Mouse (Mus musculus): Measurements from ENCODE around the gene Soga1. TPM values are rescaled to one million over a fixed set of nuclear protein-coding genes. Genes with fewer than 3 reads are reported as not detected.
A peak's percentile ranks its signal among the peaks of the same experiment; 100 is the strongest.

Gene Soga1
- polyA plus RNA-seq, 1 experiment, result 9.8 TPM

DNA sequence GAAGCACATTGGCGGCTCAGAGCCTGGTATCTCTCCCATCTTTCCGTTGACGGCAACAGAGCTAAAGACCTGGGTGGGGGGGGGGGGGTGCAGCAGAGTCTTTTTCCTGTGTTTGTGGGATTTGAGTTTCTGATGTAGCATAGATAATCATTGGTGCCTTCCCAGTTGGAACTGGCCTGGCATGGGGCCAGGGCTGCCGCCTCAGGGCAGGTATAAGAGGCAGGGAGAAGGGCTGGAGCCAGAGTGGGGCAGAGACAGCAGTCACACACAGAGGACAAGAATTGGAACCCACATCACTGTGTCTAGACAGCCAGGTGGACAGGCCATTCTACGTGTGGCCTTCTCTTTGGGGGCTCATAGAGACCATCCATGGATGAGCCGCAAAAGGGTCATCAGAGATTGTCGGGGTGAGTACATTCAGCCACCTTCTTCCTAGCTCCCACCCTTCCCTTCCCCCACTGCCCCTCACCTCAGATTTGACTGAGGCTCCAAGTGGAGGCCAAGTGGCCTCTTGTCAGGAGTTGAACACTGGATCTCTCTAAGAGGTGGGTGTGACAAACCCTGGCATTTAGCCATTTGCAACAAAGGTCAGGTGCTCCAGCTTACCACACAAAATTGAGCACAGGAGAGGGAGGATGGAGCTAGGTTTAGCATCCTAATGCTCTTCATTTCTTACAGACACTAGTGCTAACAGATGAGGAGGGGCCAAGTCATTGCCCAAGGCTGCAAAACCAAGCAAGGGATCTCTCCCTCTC lies 6.0 kb upstream of the Soga1 start:
- H3K27me3 ChIP-seq (ENCODE audit: control insufficient read depth, insufficient read depth, low read length, poor library complexity, severe bottlenecking), result peaks cover 3% of the 10 kb centered on the region; the same call in 1 of the 2 replicates
- H3K4me1 ChIP-seq (ENCODE audit: control insufficient read depth, insufficient read depth, low read length), result no peaks in the 10 kb centered on the region
- TF ChIP-seq POLR2A (IDR thresholded peaks at IDR 0.05; ENCODE audit: insufficient read depth, low read length) (no peak), CTCF (IDR thresholded peaks at IDR 0.05; ENCODE audit: low read depth, low read length) (no peak)
- H3K9ac ChIP-seq (ENCODE audit: low read depth, poor library complexity, severe bottlenecking), result no peak overlapping the region
- H3K36me3 ChIP-seq (ENCODE audit: control insufficient read depth, insufficient read depth, low read length, poor library complexity, severe bottlenecking), result no peaks in the 10 kb centered on the region
- no peak overlapping the region for H3K27ac ChIP-seq (ENCODE audit: insufficient read depth, low read length)
- H3K9me3 ChIP-seq (replicated peaks; ENCODE audit: control insufficient read depth, insufficient read depth, low read length, poor library complexity, severe bottlenecking), result no peaks in the 10 kb centered on the region
- H3K4me3 ChIP-seq (ENCODE audit: low read depth, low read length), result no peak overlapping the region

DNA sequence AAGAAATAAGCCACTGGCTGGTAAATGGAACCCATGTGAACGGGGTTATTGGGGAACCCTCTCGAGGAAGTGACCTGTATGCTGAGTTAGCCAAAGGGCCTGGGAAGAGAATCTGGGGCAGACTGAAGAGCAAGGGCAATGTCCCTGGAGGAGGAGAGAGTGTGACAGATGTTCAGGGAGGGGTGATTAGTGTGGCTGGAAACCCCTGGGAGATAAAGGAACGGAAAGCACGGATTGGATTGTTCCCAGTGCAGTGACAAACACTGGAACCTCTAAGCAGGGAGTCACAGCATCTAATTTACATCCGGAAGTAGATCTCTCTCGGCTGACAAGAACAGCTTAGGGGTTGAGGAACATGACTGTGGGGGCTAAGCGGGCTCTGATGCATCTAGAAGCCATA lies 2.9 kb upstream of the Soga1 start:
- Histone ChIP-seq H3K4me1 (ENCODE audit: control insufficient read depth, insufficient read depth, low read length) (no peaks in the 10 kb centered on the region), H3K4me3 (ENCODE audit: low read depth, low read length) (no peak overlapping the region), H3K27me3 (ENCODE audit: control insufficient read depth, insufficient read depth, low read length, poor library complexity, severe bottlenecking) (peaks cover 5% of the 10 kb centered on the region; the same call in 1 of the 2 replicates), H3K36me3 (ENCODE audit: control insufficient read depth, insufficient read depth, low read length, poor library complexity, severe bottlenecking) (no peaks in the 10 kb centered on the region), H3K9ac (ENCODE audit: low read depth, poor library complexity, severe bottlenecking) (no peak overlapping the region), H3K9me3 (replicated peaks; ENCODE audit: control insufficient read depth, insufficient read depth, low read length, poor library complexity, severe bottlenecking) (no peaks in the 10 kb centered on the region), H3K27ac (ENCODE audit: insufficient read depth, low read length) (no peak overlapping the region)
- no peak for TF ChIP-seq EP300 (IDR thresholded peaks at IDR 0.05; ENCODE audit: insufficient read depth, low read depth, low read length)
- TF ChIP-seq POLR2A (IDR thresholded peaks at IDR 0.05; ENCODE audit: insufficient read depth, low read length), result no peak
- TF ChIP-seq CTCF (IDR thresholded peaks at IDR 0.05; ENCODE audit: low read depth, low read length), result no peak

DNA sequence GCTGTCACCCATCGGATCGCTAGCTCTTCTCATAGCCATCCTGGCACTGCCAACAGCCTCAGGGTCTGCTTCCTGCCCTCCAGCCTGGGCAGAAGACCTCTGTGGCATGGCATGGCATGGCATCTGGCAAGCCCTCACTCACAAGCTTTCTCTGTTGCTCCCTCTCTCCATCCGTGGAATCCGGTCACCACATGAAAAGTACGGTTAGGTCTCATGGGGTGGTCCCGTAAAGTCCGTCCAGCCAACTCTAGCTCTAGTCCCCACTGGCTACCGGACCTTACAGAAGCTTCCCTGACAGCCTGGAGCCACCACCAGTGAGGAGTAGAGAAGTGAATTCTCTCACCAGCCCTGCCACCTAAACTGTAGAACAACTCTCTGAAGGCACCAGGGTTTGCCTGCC lies 2.3 kb upstream of the Soga1 start:
- no peak for TF ChIP-seq POLR2A (IDR thresholded peaks at IDR 0.05; ENCODE audit: insufficient read depth, low read length)
- no peak overlapping the region for H3K9ac ChIP-seq (ENCODE audit: low read depth, poor library complexity, severe bottlenecking)
- H3K4me1 ChIP-seq (ENCODE audit: control insufficient read depth, insufficient read depth, low read length), result no peaks in the 10 kb centered on the region

DNA sequence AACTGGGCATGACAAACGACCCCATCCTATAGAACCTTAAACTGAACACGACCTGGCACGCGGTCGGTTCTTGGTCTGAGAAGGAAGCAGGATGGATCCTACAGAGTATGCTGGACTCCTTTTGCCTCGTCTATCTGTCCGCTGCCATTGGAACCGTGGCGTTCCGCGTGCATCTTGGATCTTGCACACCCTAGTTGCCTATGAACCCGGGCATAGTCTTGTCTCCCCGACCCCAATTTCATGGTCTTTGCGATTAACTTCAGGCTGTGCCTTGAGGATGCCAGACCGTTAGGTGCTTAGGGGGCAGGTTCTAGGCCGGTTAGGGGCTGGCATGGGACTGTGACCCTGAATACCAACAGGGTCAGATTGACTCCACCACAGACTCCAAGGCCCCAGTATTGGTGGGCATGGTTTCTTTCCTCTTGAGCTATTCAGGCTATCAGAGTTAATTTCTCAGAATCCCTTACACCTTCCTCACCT lies 687 bp upstream of the Soga1 start:
- no peaks in the 10 kb centered on the region for H3K9me3 ChIP-seq (replicated peaks; ENCODE audit: control insufficient read depth, insufficient read depth, low read length, poor library complexity, severe bottlenecking)
- H3K4me1 ChIP-seq (ENCODE audit: control insufficient read depth, insufficient read depth, low read length), result no peaks in the 10 kb centered on the region
- H3K9ac ChIP-seq (ENCODE audit: low read depth, poor library complexity, severe bottlenecking), result peak overlapping the region; percentile 85
- TF ChIP-seq POLR2A (IDR thresholded peaks at IDR 0.05; ENCODE audit: insufficient read depth, low read length), result no peak
- TF ChIP-seq CTCF (IDR thresholded peaks at IDR 0.05; ENCODE audit: low read depth, low read length), result no peak
- TF ChIP-seq EP300 (IDR thresholded peaks at IDR 0.05; ENCODE audit: insufficient read depth, low read depth, low read length), result no peak
- peak overlapping the region; percentile 88 for H3K4me3 ChIP-seq (ENCODE audit: low read depth, low read length)
- no peak overlapping the region for H3K27ac ChIP-seq (ENCODE audit: insufficient read depth, low read length)
- peaks cover 5% of the 10 kb centered on the region; the same call in 1 of the 2 replicates for H3K27me3 ChIP-seq (ENCODE audit: control insufficient read depth, insufficient read depth, low read length, poor library complexity, severe bottlenecking)
- no peaks in the 10 kb centered on the region for H3K36me3 ChIP-seq (ENCODE audit: control insufficient read depth, insufficient read depth, low read length, poor library complexity, severe bottlenecking)

More for the DNA sequence above, 2.3 kb upstream of the Soga1 start:
- no peak overlapping the region for H3K27ac ChIP-seq (ENCODE audit: insufficient read depth, low read length)
- H3K9me3 ChIP-seq (replicated peaks; ENCODE audit: control insufficient read depth, insufficient read depth, low read length, poor library complexity, severe bottlenecking), result no peaks in the 10 kb centered on the region
- peaks cover 5% of the 10 kb centered on the region; the same call in 1 of the 2 replicates for H3K27me3 ChIP-seq (ENCODE audit: control insufficient read depth, insufficient read depth, low read length, poor library complexity, severe bottlenecking)
- no peak overlapping the region for H3K4me3 ChIP-seq (ENCODE audit: low read depth, low read length)
- H3K36me3 ChIP-seq (ENCODE audit: control insufficient read depth, insufficient read depth, low read length, poor library complexity, severe bottlenecking), result no peaks in the 10 kb centered on the region

DNA sequence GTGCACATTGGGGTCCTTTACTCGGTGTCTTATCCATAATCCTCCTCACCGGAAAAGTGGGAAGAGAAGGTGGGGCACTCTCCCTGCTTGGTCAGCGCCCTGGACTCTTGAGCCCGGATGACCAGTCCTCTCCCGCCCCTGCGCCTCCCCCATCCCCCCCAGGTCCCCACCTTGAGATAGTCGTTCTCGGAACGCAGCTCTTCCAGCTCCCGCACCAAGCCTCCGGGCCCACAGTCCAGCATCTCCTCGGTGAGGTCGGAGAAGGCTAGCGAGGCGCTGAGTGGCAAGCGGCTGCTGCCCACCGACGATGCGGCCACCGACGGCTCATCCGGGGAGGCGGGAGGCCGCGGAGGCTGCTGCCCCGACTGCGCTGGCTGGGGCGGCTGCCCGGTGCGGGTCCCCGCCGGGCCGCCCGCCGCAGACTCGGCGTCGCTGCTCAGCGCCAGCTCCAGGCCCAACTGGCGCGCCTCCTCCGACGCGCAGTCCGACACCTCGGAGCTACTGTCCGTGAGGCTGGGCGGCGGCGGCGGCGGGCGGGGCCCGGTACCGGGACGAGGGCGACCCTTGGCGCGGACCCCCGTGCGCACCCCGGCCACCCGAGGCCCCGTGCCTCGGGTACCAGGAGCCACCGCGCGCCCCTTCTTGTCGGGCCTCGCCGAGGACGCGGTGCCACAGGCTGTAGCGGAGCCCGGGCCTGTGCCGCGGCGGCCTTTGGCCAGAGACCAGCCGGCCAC lies 828 bp downstream of the Soga1 start:
- Histone ChIP-seq H3K9ac (ENCODE audit: low read depth, poor library complexity, severe bottlenecking) (peak overlapping the region; percentile 85), H3K27me3 (ENCODE audit: control insufficient read depth, insufficient read depth, low read length, poor library complexity, severe bottlenecking) (peaks cover 5% of the 10 kb centered on the region; the same call in 1 of the 2 replicates), H3K4me1 (ENCODE audit: control insufficient read depth, insufficient read depth, low read length) (no peaks in the 10 kb centered on the region), H3K36me3 (ENCODE audit: control insufficient read depth, insufficient read depth, low read length, poor library complexity, severe bottlenecking) (no peaks in the 10 kb centered on the region), H3K9me3 (replicated peaks; ENCODE audit: control insufficient read depth, insufficient read depth, low read length, poor library complexity, severe bottlenecking) (no peaks in the 10 kb centered on the region), H3K27ac (ENCODE audit: insufficient read depth, low read length) (no peak overlapping the region), H3K4me3 (ENCODE audit: low read depth, low read length) (peak overlapping the region; percentile 88)
- TF ChIP-seq POLR2A (IDR thresholded peaks at IDR 0.05; ENCODE audit: insufficient read depth, low read length) (no peak), CTCF (IDR thresholded peaks at IDR 0.05; ENCODE audit: low read depth, low read length) (no peak)

DNA sequence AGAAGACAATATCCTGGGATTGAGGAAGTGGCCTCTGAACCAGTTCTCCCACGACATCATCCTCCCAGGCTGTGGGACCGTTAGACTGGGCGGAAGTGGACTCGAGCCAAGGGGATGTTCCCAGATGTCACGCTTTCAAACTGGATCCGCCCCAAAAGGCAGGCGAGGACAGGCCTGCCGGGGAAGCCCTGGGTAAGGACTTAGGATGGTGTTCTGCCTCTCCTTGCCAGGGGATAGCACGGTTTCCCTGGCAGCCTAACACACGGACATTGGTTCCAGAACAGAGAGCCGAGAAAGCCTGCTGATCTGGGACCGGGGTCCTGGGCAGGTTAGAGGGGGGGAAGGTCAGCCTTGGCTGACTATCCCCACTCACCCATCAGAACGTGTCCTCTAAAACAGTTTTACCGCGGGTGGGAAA lies 1.4 kb downstream of the Soga1 start:
- Histone ChIP-seq H3K36me3 (ENCODE audit: control insufficient read depth, insufficient read depth, low read length, poor library complexity, severe bottlenecking) (no peaks in the 10 kb centered on the region), H3K4me3 (ENCODE audit: low read depth, low read length) (peak overlapping the region; percentile 88), H3K27ac (ENCODE audit: insufficient read depth, low read length) (no peak overlapping the region), H3K27me3 (ENCODE audit: control insufficient read depth, insufficient read depth, low read length, poor library complexity, severe bottlenecking) (peaks cover 5% of the 10 kb centered on the region; the same call in 1 of the 2 replicates), H3K4me1 (ENCODE audit: control insufficient read depth, insufficient read depth, low read length) (no peaks in the 10 kb centered on the region), H3K9ac (ENCODE audit: low read depth, poor library complexity, severe bottlenecking) (peak overlapping the region; percentile 85), H3K9me3 (replicated peaks; ENCODE audit: control insufficient read depth, insufficient read depth, low read length, poor library complexity, severe bottlenecking) (no peaks in the 10 kb centered on the region)
- TF ChIP-seq POLR2A (IDR thresholded peaks at IDR 0.05; ENCODE audit: insufficient read depth, low read length), result no peak
- no peak for TF ChIP-seq EP300 (IDR thresholded peaks at IDR 0.05; ENCODE audit: insufficient read depth, low read depth, low read length)
- TF ChIP-seq CTCF (IDR thresholded peaks at IDR 0.05; ENCODE audit: low read depth, low read length), result no peak
